Mouse (Mus musculus) cortical plate, adult 2 months (tissue): Measurements from ENCODE around the gene Dbndd2.

Source experiments
- CTCF ChIP-seq: fragments of 200-500 bp; IDR thresholded peaks from 2 replicates; pipeline ENCODE4 v1.5.1; 2011; ENCODE audit warnings: mild to moderate bottlenecking, control low read depth, low read length; ENCODE audit not compliant: insufficient read depth; ENCODE audit errors: extremely low read depth
- POLR2A ChIP-seq: fragments of 200-500 bp; IDR thresholded peaks from 2 replicates; pipeline ENCODE4 v1.6.1; 2011; ENCODE audit warnings: mild to moderate bottlenecking, low read length, control low read depth; ENCODE audit not compliant: insufficient read depth; ENCODE audit errors: extremely low read depth

DNA sequence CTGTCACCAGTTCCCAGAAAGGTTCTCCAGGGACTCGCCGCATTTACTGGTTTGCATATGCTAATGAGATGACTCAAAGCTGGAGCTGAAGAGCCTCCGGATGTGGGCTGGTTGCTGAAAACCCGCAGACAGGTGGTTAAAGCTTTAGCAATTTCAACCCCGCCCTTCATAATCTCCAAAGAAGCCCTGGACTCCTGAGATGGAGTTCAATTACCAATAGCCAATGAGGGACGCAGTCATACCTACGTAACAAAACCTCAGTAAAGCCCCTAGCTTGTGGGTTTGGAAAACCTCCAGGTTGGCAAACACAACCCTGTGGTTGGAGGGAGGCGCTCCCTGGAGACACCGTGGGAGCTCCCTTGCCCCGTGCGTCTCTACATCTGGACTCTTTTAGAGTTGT is 35.9 kb downstream of the Dbndd2 start:
- TF ChIP-seq POLR2A, result no peak
- no peak for TF ChIP-seq CTCF
